Mouse (Mus musculus): Measurements from ENCODE around the gene Vmn1r95. TPM values are rescaled to one million over a fixed set of nuclear protein-coding genes. Genes with fewer than 3 reads are reported as not detected.
"Not testable (repeated sequence)": the region's sequence is repeated elsewhere in the genome, so short reads cannot be mapped to it uniquely, and the experiment has no call there.

Vmn1r95 gene
- not detected in 2 replicates for total RNA-seq (2012; rRNA removed)

DNA sequence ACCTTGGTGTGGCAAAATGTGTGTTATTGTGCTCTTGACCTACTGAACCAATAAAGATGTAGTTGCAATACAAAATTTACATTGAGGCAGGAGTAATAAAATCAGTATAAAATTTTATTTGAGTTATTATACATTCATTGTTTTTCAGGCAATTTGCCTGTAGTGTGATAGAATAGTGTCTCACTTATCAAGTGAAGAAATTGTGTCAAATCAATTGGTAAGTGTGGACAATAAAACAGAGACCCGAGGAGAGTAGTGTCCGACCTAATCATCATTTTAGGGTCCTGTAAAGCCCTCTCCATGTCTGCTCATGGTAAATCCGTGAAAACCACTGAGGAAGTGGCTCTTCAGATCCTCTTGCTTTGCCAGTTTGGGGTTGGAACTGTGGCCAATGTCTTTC, at the start of gene Vmn1r95:
TSS of gene Vmn1r95 (plus strand) at position 301 of the 400 bp plus-strand sequence.
- in situ Hi-C loops (cut with MboI; ENCODE audit: low sequenced_read_pairs in 2 of 2, unreplicated experiment in 2 of 2); H3K9me3 ChIP-seq (ENCODE audit: control insufficient read depth, insufficient read depth, low read depth, low read length); H3K4me3 ChIP-seq (ENCODE audit: insufficient read depth in 1 of 2, low read depth in 1 of 2, low read length in 2 of 2, poor library complexity in 1 of 2, severe bottlenecking in 1 of 2); H3K27ac ChIP-seq (ENCODE audit: insufficient read depth, low read depth, low read length, poor library complexity, severe bottlenecking); H3K9ac ChIP-seq (ENCODE audit: insufficient read depth, low read depth, low read length, poor library complexity, severe bottlenecking); H3K36me3 ChIP-seq (ENCODE audit: control insufficient read depth, insufficient read depth, low read length, poor library complexity, severe bottlenecking); H3K4me1 ChIP-seq (ENCODE audit: control insufficient read depth in 2 of 2, insufficient read depth in 2 of 2, low read length in 2 of 2, poor library complexity in 1 of 2); DNase-seq (ENCODE audit: low read depth, low spot score): not testable (repeated sequence)

DNA sequence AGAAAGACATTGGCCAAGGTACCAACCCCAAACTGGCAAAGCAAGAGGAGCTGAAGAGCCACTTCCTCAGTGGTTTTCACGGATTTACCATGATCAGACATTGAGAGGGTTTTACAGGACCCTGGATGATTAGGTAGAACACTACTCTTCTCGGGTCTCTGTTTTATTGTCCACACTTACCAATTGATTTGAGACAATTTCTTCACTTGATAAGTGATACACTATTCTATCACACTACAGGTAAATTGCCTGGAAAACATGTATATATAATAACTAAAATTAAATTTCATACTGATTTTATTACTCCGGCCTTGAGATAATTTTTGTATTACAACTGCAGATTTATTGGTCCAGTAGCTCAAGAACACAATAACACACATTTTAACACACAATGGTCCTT, 25.2 kb upstream of the Vmn1r95 start, which contains the start of gene Vmn1r94:
TSS of gene Vmn1r94 (minus strand) at position 101 of the 400 bp plus-strand sequence.
- DNase-seq (ENCODE audit: low read depth, low spot score); in situ Hi-C loops (cut with MboI; ENCODE audit: low sequenced_read_pairs in 2 of 2, unreplicated experiment in 2 of 2); H3K27ac ChIP-seq (ENCODE audit: insufficient read depth, low read depth, low read length, poor library complexity, severe bottlenecking); H3K9ac ChIP-seq (ENCODE audit: insufficient read depth, low read depth, low read length, poor library complexity, severe bottlenecking); H3K36me3 ChIP-seq (ENCODE audit: control insufficient read depth, insufficient read depth, low read length, poor library complexity, severe bottlenecking); H3K9me3 ChIP-seq (ENCODE audit: control insufficient read depth, insufficient read depth, low read depth, low read length); H3K4me3 ChIP-seq (ENCODE audit: insufficient read depth in 1 of 2, low read depth in 1 of 2, low read length in 2 of 2, poor library complexity in 1 of 2, severe bottlenecking in 1 of 2); H3K4me1 ChIP-seq (ENCODE audit: control insufficient read depth in 2 of 2, insufficient read depth in 2 of 2, low read length in 2 of 2, poor library complexity in 1 of 2): not testable (repeated sequence)

GRCm38 (mm10) chr7:20205507-20205906, 12.0 kb downstream of the Vmn1r95 start, which contains the start of gene Gm6164:
Gene Gm6164, minus strand, starts transcription at chr7:20205607.
- H3K9ac ChIP-seq (ENCODE audit: insufficient read depth, low read depth, low read length, poor library complexity, severe bottlenecking); H3K36me3 ChIP-seq (ENCODE audit: control insufficient read depth, insufficient read depth, low read length, poor library complexity, severe bottlenecking); in situ Hi-C loops (cut with MboI; ENCODE audit: low sequenced_read_pairs in 2 of 2, unreplicated experiment in 2 of 2); H3K4me3 ChIP-seq (ENCODE audit: insufficient read depth in 1 of 2, low read depth in 1 of 2, low read length in 2 of 2, poor library complexity in 1 of 2, severe bottlenecking in 1 of 2); H3K9me3 ChIP-seq (ENCODE audit: control insufficient read depth, insufficient read depth, low read depth, low read length); DNase-seq (ENCODE audit: low read depth, low spot score); H3K4me1 ChIP-seq (ENCODE audit: control insufficient read depth in 2 of 2, insufficient read depth in 2 of 2, low read length in 2 of 2, poor library complexity in 1 of 2); H3K27ac ChIP-seq (ENCODE audit: insufficient read depth, low read depth, low read length, poor library complexity, severe bottlenecking): not testable (repeated sequence)

- H3K9me3 ChIP-seq (ENCODE audit: control insufficient read depth, insufficient read depth, low read depth, low read length); DNase-seq (ENCODE audit: low read depth, low spot score); in situ Hi-C loops (cut with MboI; ENCODE audit: low sequenced_read_pairs in 2 of 2, unreplicated experiment in 2 of 2); H3K27ac ChIP-seq (ENCODE audit: insufficient read depth, low read depth, low read length, poor library complexity, severe bottlenecking); H3K4me1 ChIP-seq (ENCODE audit: control insufficient read depth in 2 of 2, insufficient read depth in 2 of 2, low read length in 2 of 2, poor library complexity in 1 of 2); H3K4me3 ChIP-seq (ENCODE audit: insufficient read depth in 1 of 2, low read depth in 1 of 2, low read length in 2 of 2, poor library complexity in 1 of 2, severe bottlenecking in 1 of 2); H3K9ac ChIP-seq (ENCODE audit: insufficient read depth, low read depth, low read length, poor library complexity, severe bottlenecking); H3K36me3 ChIP-seq (ENCODE audit: control insufficient read depth, insufficient read depth, low read length, poor library complexity, severe bottlenecking): not testable (repeated sequence)
Observed at GRCm38 (mm10) chr7:20233728-20234127, 40.2 kb downstream of the Vmn1r95 start, which contains the start of gene Gm4498. Gene Gm4498, minus strand, starts transcription at chr7:20233828.

Other genes with a start within 250 kb of the Vmn1r95 start
- 4.6 and 6.6 TPM in 2 replicates for gene Igsf23, start 243.0 kb upstream of the Vmn1r95 start, total RNA-seq (2012; rRNA removed)
- gene Ceacam20, start 228.3 kb upstream of the Vmn1r95 start, total RNA-seq (2012; rRNA removed): 3.7 and 4.9 TPM in 2 replicates
- 5.1 and 7.1 TPM in 2 replicates for gene Nlrp9b, start 202.2 kb upstream of the Vmn1r95 start, total RNA-seq (2012; rRNA removed)
- gene Vmn1r91, start 94.0 kb upstream of the Vmn1r95 start, total RNA-seq (2012; rRNA removed): 0.05 TPM in 1 of 2 replicates, not detected in the other
- gene Gm16442, start 71.1 kb upstream of the Vmn1r95 start, total RNA-seq (2012; rRNA removed): not detected in 2 replicates
- not detected in 2 replicates for gene Vmn1r93, start 54.6 kb upstream of the Vmn1r95 start, total RNA-seq (2012; rRNA removed)
- gene Vmn1r94, start 25.3 kb upstream of the Vmn1r95 start, total RNA-seq (2012; rRNA removed): not detected in 2 replicates
- not detected in 2 replicates for gene Gm6164, start 11.9 kb downstream of the Vmn1r95 start, total RNA-seq (2012; rRNA removed)
- not detected in 2 replicates for gene Gm4498, start 40.1 kb downstream of the Vmn1r95 start, total RNA-seq (2012; rRNA removed)
- gene Gm5890, start 69.1 kb downstream of the Vmn1r95 start, total RNA-seq (2012; rRNA removed): not detected in 2 replicates
- not detected in 2 replicates for gene Gm4133, start 140.4 kb downstream of the Vmn1r95 start, total RNA-seq (2012; rRNA removed)
- gene Gm5728, start 181.7 kb downstream of the Vmn1r95 start, total RNA-seq (2012; rRNA removed): not detected in 2 replicates
- gene Vmn1r100, start 224.2 kb downstream of the Vmn1r95 start, total RNA-seq (2012; rRNA removed): not detected in 2 replicates
- not detected in 2 replicates for gene Vmn1r101, start 248.9 kb downstream of the Vmn1r95 start, total RNA-seq (2012; rRNA removed)

Data from ES-E14 (cell line).